Mouse (Mus musculus): Measurements from ENCODE around the gene Usp4.
"Not testable (repeated sequence)": the region's sequence is repeated elsewhere in the genome, so short reads cannot be mapped to it uniquely, and the experiment has no call there.

The Usp4 gene

DNA sequence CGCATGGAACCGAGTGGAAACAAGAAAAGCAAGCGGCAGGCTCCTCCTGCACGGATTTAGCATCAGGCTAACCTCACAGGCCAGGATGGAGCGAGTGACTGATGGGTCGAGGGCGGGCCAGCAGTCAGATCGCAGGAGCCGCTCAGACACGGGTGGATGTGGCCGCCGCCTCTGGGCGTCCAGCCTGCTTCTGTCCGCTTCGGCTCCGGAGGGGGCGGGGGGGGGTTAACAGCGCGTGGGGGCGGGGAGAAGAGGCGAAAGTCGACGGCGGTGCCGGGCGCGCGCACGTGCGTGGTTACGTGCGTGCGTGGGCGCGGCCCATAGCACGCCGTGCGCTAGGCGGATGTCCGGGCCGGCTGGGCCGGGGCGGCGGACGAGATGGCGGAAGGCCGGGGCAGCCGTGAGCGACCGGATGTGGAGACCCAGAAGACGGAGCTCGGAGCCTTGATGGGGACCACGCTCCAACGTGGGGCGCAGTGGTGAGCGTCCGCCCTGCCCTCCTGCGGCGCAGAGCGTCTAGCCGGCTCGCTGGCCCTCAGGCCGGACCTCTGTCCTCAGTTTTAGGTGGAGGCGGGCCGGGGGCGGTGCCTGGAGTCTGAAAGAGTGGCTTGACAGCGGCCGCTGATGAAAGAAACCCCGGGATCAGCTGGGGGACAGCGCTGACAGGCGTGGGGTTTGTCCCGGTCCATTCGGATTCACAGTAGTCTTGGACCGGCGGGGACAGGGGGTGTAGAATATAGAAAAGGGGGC is at the start of gene Usp4:
Gene Usp4 (plus strand): TSS at position 314 of the 750 bp plus-strand sequence.
- peak; percentile 70 for DNase-seq (ENCODE audit: low read depth)

DNA sequence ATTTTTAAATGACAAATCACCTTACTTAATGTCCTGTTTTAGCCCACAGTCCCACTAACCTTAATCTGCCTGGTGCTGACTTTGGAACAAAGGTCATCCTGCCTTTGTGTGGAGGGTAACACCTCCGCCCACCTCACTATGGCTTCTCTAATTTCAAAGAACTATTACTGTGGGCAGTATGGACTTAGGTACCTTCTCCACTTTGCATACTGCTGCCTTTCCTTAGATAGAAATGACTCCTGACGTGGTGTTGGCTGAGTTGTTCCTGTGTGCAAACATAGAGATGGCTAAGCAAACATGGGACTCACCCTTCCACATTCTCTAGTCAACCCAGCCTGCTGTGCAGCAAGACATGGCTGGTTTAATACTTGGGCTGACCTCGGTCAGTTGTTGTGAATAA is 45.8 kb upstream of the Usp4 start:
- no peak for DNase-seq (ENCODE audit: low read depth)

DNA sequence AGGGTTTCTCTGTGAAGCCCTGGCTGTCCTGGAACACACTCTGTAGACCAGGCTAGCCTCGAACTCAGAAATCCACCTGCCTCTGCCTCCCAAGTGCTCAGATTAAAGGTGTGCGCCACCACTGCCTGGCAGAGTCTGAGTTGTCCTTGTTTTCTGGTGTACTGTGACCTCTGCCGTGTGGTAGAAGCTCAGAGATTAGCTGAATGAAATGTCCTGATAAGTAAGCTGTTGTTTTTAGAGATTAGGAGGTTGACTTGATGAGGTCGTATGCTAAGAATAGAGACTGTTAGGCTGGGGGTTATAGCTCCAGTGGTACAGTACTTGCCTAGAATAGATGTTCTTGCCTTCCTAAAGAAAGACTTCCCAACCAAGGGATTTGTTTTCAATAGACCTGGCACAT is 42.9 kb upstream of the Usp4 start:
- no peak for DNase-seq (ENCODE audit: low read depth)

DNA sequence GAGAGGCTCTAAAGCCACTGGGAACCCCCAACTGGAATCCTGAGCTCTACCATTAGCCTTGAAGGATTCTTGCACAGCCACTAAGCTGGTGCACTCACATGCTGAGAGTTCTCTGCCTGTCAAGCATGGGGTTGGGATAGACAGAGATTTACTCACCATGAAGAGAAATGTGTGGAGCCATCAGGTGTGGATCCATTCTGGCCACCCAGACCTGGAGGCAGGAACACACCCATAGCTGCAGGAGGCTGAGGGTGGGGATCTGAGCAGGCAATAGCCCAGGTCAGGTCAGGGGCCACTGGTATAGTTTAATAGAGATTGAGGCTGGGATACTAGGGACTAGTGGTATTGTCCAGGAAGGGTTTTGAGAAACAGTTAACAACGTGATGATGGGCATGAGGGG is 42.5 kb upstream of the Usp4 start:
- no peak for DNase-seq (ENCODE audit: low read depth)

DNA sequence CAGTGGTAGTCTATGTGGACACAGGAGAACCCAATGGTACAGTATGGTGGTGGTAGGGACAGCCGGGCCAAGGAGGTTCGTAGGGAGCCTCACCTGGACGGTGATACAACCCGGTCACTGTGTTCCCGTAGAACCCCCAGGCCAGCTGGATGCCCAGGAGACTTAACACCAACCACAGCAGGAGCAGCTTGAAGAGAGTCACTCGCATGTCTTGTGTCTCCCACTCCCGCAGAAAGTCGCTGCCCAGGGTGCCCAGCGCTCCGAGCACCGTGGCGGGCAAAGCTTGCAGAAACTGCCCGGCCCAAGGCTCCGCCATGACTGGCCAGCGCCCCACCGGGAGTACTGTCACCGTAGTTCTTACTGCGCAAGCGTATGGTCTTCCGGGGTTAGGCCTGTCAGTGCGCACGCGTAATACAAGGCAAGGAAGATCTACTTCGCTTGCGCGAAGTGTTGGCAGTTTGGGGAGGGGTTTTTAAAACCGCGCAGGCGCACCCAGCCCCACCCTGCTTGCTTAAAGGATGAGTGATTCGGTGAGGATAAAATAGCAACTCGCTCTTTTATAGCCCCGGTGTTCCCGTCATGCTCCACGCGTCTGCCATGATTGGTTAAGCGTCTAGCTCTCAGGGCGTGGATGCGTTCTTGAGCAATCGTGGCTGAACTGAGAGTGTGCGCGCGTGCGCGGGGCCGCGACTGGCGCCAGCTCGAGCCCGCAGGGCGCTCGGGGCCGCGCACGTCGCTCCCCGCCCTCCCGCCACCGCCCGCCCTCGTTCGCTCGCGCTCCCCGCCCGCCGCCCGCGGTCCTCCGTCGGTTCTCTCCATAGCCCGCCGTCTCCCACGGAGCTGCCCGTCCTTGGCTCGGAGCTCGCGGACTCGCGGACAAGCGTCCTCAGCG is 41.8 kb upstream of the Usp4 start, which contains the start of the genes Rhoa and Tcta:
Gene Rhoa (plus strand): TSS at position 501 of the 892 bp plus-strand sequence.
Gene Tcta (minus strand): TSS at position 532 of the 892 bp plus-strand sequence.
- DNase-seq (ENCODE audit: low read depth), result peak; percentile 99

DNA sequence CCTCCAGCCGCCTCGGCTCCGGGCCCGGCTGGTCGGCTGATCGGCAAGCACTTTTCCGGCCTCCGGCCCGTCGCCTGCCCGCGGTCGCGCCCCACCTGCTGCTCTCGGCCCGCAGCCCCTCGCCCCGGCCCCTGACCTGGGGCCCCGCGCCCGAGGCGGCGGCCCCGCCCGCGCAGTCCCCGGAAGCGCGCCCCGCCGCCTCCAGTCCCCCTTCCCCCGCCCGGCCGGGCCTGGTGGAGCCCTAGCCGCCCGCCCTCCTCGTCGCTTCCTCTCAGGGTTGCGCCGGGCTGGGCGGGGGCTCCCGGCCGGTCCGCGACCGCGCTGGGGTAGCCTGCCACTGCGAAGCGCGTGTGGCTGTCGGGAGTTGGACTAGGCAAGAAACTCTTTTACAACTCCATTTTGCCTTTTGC is 41.1 kb upstream of the Usp4 start:
- peak; percentile 69 for DNase-seq (ENCODE audit: low read depth)

DNA sequence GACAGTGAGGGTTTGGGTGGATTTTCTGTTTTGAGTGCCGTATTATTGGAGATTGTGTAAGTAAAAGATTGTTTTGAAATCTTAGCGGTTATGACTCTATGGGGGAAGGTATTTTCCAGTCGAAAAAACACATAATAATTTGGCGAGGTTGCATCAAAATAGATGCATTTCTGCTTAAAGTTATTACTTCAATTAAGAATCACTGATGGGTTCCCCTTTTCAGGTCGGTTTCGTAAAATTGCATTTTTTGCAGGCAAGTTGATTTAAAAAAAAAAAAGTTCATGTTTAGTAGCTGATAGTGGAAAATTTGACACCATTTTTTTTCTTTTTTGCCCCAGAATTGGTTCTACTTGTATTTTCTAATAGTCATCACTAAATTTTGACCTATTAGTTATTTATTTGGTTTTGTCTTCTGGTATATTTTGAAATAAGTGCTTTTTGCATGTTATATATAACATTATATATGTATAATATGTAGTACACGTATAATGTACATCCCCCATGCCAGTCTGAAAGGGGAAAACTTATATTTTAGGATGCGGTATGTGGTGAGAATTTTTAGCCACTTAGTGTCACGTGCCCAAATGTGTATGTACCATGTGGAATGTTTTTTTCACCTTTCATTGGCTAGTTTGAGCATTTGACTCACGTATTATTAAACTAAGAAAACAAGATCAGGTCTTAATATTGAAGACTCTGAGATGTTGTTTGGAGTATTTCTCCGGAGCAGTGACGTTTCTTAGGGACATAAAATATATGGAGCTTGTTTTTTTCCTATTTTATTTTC is 40.4 kb upstream of the Usp4 start:
- DNase-seq (ENCODE audit: low read depth), result no peak

DNA sequence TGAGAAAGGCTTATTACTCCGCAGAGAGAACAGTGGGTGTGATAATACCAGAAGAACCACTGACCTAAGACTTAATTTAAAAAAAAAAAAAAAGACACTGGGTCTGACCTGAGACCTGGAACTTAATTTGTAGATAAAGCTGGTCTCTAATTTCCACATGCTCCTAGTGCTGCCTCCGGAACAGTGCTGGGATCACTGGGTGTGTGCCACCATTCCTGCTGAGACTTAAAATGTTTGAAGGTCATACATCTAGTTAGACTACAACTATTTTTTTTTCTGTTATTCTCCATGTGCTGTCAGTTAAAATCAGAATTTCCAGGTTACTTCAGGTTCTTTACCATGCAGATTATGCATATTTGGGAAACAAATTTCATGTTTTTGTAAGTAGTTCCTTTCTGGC is 39.5 kb upstream of the Usp4 start:
- no peak for DNase-seq (ENCODE audit: low read depth)

DNA sequence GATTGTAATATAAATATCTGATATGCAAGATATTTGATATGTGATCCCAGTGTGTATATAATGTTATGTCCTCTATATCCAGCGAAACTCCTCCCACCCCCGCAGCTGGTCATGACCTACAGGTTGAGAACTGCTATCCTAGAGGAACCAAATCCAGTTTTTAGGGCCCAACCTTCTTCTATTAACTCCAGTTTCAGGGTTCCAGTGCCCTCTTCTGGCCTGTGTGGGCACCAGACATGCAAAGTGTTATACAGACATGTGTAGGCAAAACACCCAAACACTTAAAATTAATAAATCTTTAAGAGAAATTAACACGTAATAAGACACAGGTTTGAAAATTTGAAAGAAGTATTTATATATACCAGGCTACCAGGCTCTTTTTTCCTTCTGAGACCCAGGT is 30.1 kb upstream of the Usp4 start:
- no peak for DNase-seq (ENCODE audit: low read depth)

DNA sequence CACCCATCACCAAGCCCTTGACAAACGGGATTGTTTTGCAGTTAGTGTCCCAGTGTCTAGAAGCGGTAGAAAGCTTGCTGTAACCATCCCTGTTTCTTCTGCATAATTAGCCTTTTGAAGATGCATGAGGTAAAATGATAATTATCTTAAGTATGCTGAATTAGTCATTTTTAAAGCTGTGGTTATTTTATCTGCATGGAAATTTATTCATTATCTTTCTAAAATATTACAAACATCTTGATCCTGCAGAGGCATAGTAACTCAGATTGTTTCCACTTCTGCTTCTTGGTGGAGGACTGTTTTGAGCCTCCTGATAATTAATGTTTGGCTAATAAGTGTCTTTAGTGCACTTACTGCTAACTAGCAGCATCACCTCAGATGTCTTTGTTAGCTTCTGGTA is 29.2 kb upstream of the Usp4 start:
- no peak for DNase-seq (ENCODE audit: low read depth)

DNA sequence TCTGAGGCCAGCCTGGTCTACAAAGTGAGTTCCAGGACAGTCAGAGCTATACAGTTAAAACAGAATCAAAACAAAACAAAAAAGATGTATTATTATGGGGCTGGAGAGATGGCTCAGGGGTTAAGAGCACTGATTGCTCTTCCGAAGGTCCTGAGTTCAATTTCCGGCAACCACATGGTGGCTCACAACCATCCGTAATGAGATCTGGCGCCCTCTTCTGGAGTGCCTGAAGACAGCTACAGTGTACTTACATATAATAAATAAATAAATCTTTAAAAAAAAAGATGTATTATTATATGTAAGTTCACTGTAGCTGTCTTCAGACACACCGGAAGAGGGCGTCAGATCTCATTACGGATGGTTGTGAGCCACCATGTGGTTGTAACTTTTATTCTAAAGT is 25.6 kb upstream of the Usp4 start:
- DNase-seq (ENCODE audit: low read depth), result not testable (repeated sequence)

DNA sequence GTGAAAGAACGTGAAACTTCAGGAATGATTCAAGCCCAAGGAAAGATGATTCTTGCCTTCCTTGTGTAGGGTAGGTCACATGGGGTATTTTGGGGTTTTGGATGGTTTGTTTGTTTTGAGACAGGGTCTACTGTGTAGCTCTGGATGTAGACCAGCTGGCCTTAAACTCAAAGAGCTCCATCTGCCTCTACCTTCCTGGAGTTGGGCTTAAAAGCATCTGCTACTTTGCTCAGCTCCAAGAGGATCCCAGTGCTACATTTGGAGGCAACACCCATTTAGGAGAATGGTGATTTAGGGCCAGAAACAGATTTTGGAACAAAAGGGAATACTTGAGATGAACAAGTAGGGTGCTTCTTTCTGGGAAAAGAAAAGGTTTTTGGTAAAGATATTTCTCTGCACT is 22.9 kb upstream of the Usp4 start:
- no peak for DNase-seq (ENCODE audit: low read depth)

DNA sequence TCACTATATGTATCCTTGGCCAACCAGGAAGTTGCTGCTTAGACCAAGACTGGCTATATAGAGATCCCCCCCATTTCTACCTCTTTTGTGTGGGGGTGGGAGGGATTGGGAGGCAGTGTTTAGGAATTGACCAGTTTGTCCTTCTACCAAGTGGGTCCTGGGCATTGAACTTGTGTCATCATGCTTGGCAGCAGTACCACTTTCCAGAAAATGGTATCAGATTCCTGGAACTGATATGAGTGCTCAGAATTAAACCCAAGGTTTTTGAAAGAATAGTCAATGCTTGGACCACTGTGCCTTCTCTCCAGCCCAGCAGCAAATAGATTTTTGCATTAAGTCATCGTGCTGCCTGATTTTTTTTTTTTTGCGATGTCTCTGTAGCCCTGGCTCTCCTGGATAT is 21.8 kb upstream of the Usp4 start:
- DNase-seq (ENCODE audit: low read depth), result no peak

DNA sequence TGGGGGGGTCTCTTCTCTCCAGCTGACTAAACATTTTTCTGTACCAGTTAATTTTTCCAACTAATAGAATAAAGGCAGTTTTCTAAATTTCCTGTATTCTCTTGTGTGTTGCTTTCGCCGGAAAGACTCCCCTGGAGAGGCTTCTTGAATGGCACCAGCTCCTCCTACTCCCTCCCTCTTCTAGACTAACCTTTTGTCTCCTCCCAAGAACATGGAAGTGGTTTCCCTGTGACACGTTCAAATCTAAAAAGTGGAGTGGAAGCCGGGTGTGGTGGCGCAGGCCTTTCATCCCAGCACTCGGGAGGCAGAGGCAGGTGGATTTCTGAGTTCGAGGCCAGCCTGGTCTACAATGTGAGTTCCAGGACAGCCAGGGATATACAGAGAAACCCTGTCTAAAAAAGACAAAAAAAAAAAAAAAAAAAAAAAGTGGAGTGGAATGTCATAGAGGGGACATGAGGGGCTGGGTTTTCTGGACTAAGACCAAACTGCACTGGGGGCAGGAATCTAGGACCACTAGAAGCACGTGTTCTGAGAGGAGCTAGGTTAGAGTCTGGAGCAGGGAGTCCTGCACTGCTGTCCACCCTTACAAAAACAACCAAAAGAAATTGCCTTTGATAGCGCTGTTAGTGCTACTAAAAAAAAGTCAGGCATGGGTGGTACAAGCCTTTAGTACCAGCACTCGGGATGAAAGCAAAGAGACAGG is 9.7 kb upstream of the Usp4 start:
- no peak for DNase-seq (ENCODE audit: low read depth)

DNA sequence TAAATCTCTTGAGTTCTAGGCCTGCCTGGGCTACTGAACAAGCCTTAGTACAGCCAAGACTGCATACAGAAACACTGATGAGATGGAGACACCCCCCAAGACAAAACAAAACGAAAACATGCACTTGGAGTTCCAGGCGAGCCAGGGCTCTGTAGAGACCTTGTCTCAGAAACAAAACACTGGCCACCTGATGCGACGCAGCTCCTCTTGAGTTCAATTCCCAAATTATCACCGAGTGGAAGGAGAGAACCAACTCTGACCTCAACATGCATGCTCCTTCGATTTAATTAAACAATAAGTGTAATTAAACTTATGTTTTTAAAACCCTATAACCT is 9.1 kb upstream of the Usp4 start:
- DNase-seq (ENCODE audit: low read depth), result peak; percentile 32

DNA sequence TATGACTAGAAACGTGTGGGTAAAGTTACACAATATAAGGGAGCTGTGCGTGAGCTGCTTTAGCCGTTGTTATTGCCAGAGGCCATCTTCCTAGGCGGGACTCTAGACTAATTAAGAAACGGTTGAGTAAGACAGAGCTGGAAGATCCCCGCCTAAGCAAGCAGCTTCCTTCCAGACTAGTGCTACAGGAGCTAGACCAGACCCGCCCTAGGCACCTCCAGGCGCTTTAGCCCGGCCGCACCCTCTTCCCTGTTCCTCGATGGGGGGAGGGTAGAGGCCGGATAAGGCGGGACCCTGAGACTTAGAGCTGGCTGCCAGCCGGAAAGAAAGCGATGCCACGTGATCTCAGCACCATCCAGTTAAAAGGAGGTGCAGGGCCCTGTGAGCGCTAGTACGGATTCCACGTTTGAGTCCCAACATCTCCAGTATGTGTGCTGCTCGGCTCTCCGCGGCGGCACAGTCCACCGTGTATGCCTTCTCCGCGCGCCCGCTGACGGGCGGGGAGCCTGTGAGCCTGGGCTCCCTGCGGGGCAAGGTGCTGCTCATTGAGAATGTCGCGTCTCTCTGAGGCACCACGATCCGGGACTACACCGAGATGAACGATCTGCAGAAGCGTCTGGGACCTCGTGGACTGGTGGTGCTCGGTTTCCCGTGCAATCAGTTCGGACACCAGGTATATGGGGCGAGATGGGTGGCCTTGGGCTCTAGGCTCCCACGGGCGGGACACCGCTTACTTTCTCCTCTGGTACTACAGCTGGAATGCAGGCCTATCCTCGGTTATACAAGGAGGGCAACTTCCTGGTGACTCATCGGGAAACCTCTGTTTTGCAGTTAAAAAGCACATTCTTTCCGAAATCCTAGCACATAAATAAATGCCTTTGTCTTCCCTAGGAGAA is 8.5 kb upstream of the Usp4 start, which contains the start of gene Gpx1:
Gene Gpx1 (plus strand): TSS at position 18 of the 896 bp plus-strand sequence.
- peak; percentile 98 for DNase-seq (ENCODE audit: low read depth)

DNA sequence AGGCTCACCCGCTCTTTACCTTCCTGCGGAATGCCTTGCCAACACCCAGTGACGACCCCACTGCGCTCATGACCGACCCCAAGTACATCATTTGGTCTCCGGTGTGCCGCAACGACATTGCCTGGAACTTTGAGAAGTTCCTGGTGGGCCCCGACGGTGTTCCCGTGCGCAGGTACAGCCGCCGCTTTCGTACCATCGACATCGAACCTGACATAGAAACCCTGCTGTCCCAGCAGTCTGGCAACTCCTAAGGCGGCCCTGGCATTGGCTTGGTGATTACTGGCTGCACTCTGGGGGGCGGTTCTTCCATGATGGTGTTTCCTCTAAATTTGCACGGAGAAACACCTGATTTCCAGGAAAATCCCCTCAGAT is 7.8 kb upstream of the Usp4 start:
- DNase-seq (ENCODE audit: low read depth), result peak; percentile 41

DNA sequence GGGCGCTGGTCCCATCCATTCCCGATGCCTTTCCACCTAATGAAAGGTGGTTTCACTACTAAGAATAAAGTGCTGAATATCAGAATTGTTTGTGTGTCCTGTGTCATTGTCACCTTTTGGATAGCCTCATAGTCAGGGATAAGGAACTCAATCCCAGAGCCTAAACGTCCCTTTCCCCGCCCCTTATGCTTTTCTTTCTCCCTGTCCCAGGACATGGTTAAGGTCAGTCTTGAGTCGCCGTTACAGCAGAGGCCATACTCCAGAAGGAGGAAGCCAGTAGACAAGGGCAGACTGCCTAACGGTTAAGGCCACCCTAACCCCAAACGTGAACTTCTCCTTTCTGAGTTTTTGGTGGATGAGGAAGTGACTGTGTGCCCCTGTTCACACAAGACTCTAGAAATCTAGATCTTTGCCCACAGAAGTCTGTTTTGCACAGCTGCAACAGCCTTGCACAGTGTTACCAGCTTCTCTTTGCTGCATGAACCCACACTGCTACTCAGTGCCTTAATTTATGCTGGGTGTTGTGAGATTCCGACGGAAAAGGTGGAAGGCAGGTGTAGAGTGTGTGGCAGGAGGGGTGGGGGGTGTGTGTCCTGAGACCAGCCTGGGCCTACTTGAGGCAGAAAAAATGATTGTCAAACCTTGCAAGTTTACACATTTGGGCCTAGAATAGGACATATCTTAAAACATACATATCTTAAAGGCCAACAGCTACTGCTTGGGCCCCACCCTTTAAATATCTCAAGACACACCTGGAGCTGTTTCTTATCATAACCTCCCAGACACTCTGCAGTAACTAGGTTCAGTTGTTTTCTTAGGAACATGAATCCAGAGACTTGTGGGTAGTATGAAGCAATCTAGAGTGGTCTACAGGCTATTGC is 7.2 kb upstream of the Usp4 start:
- peak; percentile 83 for DNase-seq (ENCODE audit: low read depth)

DNA sequence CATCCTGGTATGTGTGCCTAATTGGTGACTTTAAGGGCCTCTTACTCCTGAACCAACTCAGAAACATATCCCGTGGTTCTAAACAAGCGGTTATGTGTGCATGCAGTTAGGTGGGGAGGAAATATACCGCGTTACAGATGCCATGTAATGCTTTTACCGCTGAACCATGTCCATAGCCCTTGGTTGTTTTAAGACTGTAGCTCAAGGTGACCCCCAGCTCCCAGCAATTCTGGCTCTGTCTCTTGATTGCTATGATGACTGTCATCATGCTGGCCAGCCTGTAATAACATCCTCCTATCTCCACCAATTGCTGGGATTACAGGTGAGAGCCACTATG is 6.5 kb upstream of the Usp4 start:
- DNase-seq (ENCODE audit: low read depth), result no peak

DNA sequence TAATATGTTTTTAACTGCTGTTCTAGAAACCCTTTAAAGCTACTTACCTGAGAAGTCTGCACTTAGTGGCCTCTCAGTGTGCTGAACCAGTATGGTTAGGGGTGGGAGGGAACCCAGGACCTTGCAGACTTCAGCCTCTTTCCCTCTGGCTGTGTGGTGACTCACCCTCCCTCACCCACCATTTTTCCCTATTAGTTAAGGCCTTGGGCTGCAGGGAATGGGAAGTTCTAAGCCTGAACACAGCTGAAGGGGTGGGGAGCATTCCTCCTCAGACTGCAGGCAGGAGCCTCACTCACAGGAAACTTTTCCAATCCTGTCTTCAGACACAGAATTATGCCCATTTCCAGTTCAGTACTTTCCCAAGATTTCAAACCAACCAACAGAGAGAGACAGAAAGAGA is 5.9 kb upstream of the Usp4 start:
- no peak for DNase-seq (ENCODE audit: low read depth)
